Comparison of ENCODE assay signal across 21 mouse cellular contexts in genomic region chr1:75988496-75988895, GRCm38 (mm10).
DNase-seq lines count a peak whose midpoint lies in the region; ATAC-seq lines count a peak whose summit lies in the region.
"Had no signal": no experiment of that assay in that cellular context is flagged by ENCODE, and none has a peak within 500 bp of the region (broad histone marks: within the 10 kb centered on the region; RNA-seq: fewer than 3 reads in every experiment).

No protein-coding gene starts in this region.

- no peak for ATAC-seq in forebrain, embryonic 13.5 days
- ATAC-seq in embryonic facial prominence, embryonic 14.5 days (ENCODE audit: low read depth): no peak
- ATAC-seq in embryonic facial prominence, embryonic 15.5 days (ENCODE audit: insufficient number of reproducible peaks, low FRiP score, low TSS enrichment, low read depth): no peak
- ATAC-seq: forebrain, embryonic 14.5 days; forebrain, embryonic 16.5 days had no signal

- no peaks in the 10 kb centered on the region for H3K27me3 ChIP-seq in forebrain, embryonic 10.5 days (ENCODE audit: poor library complexity, severe bottlenecking)
- no peaks in the 10 kb centered on the region for H3K27me3 ChIP-seq in forebrain, embryonic 13.5 days
- H3K27me3 ChIP-seq in heart, embryonic 10.5 days (ENCODE audit: insufficient read depth, poor library complexity, severe bottlenecking): no peaks in the 10 kb centered on the region
- H3K27me3 ChIP-seq in embryonic facial prominence, embryonic 14.5 days (replicated peaks; ENCODE audit: control insufficient read depth, insufficient read depth, low read length): no peaks in the 10 kb centered on the region
- 0 out of 2 replicates have a peak, but pooled peaks cover 4% of the 10 kb centered on the region for H3K27me3 ChIP-seq in embryonic facial prominence, embryonic 15.5 days
- H3K27me3 ChIP-seq: embryonic facial prominence, embryonic 12.5 days had no signal

- WGBS in forebrain, embryonic 10.5 days: 82% methylated on average over 3 of the region's 3 CpGs
- 84% methylated on average over 3 of the region's 3 CpGs for WGBS in forebrain, embryonic 13.5 days
- 78% methylated on average over 3 of the region's 3 CpGs for WGBS in heart, embryonic 10.5 days
- WGBS in embryonic facial prominence, embryonic 14.5 days: 53% methylated on average over 3 of the region's 3 CpGs
- 42% methylated on average over 3 of the region's 3 CpGs for WGBS in embryonic facial prominence, embryonic 15.5 days

- H3K4me2 ChIP-seq in forebrain, embryonic 13.5 days: no peak overlapping the region
- H3K4me2 ChIP-seq in embryonic facial prominence, embryonic 14.5 days (ENCODE audit: low read depth, low read length): no peak overlapping the region
- H3K4me2 ChIP-seq in embryonic facial prominence, embryonic 15.5 days (replicated peaks): no peak overlapping the region
- H3K4me2 ChIP-seq: embryonic facial prominence, embryonic 12.5 days had no signal

- 0 out of 2 replicates have a peak overlapping the region, but pooled peaks have one; percentile 15 for H3K27ac ChIP-seq in forebrain, embryonic 10.5 days
- no peak overlapping the region for H3K27ac ChIP-seq in forebrain, embryonic 13.5 days
- no peak overlapping the region for H3K27ac ChIP-seq in heart, embryonic 10.5 days
- H3K27ac ChIP-seq in embryonic facial prominence, embryonic 14.5 days (replicated peaks; ENCODE audit: low read depth, low read length): no peak overlapping the region
- H3K27ac ChIP-seq in embryonic facial prominence, embryonic 15.5 days (replicated peaks): 0 out of 2 replicates have a peak overlapping the region, but pooled peaks have one; percentile 28
- H3K27ac ChIP-seq: embryonic facial prominence, embryonic 12.5 days had no signal

- no peak overlapping the region for H3K4me3 ChIP-seq in forebrain, embryonic 10.5 days
- no peak overlapping the region for H3K4me3 ChIP-seq in forebrain, embryonic 13.5 days
- no peak overlapping the region for H3K4me3 ChIP-seq in heart, embryonic 10.5 days
- H3K4me3 ChIP-seq in embryonic facial prominence, embryonic 14.5 days (ENCODE audit: low read depth, low read length): no peak overlapping the region
- no peak overlapping the region for H3K4me3 ChIP-seq in embryonic facial prominence, embryonic 15.5 days (replicated peaks)
- H3K4me3 ChIP-seq: embryonic facial prominence, embryonic 12.5 days; erythroblast, embryonic 14.5 days had no signal

- no peaks in the 10 kb centered on the region for H3K9me3 ChIP-seq in forebrain, embryonic 10.5 days
- H3K9me3 ChIP-seq in forebrain, embryonic 13.5 days (replicated peaks): no peaks in the 10 kb centered on the region
- H3K9me3 ChIP-seq in heart, embryonic 10.5 days: no peaks in the 10 kb centered on the region
- H3K9me3 ChIP-seq in embryonic facial prominence, embryonic 14.5 days (ENCODE audit: control insufficient read depth, low read length): no peaks in the 10 kb centered on the region
- H3K9me3 ChIP-seq in embryonic facial prominence, embryonic 15.5 days (replicated peaks): no peaks in the 10 kb centered on the region
- H3K9me3 ChIP-seq: embryonic facial prominence, embryonic 12.5 days had no signal

- H3K9ac ChIP-seq in forebrain, embryonic 13.5 days: no peak overlapping the region
- no peak overlapping the region for H3K9ac ChIP-seq in embryonic facial prominence, embryonic 14.5 days (ENCODE audit: low read depth, low read length)
- no peak overlapping the region for H3K9ac ChIP-seq in embryonic facial prominence, embryonic 15.5 days
- H3K9ac ChIP-seq: embryonic facial prominence, embryonic 12.5 days had no signal

- no peaks in the 10 kb centered on the region for H3K36me3 ChIP-seq in forebrain, embryonic 10.5 days (replicated peaks)
- no peaks in the 10 kb centered on the region for H3K36me3 ChIP-seq in forebrain, embryonic 13.5 days (ENCODE audit: poor library complexity, severe bottlenecking)
- H3K36me3 ChIP-seq in heart, embryonic 10.5 days: no peaks in the 10 kb centered on the region
- H3K36me3 ChIP-seq in embryonic facial prominence, embryonic 14.5 days (ENCODE audit: control insufficient read depth, insufficient read depth, low read length): no peaks in the 10 kb centered on the region
- no peaks in the 10 kb centered on the region for H3K36me3 ChIP-seq in embryonic facial prominence, embryonic 15.5 days
- H3K36me3 ChIP-seq: embryonic facial prominence, embryonic 12.5 days had no signal

- DNase-seq in forebrain, embryonic 10.5 days (ENCODE audit: extremely low spot score, low spot score): no peak
- DNase-seq in heart, embryonic 10.5 days (ENCODE audit: low spot score): peak; percentile 63
- no peak for DNase-seq in heart, adult 18-20 months
- DNase-seq in embryonic facial prominence, embryonic 14.5 days (ENCODE audit: low spot score): peak; percentile 44
- no peak for DNase-seq in layer of hippocampus, postnatal 14 days (ENCODE audit: low spot score in 2 of 2)
- DNase-seq: adrenal gland, adult 2 months; adrenal gland, postnatal 10 days; adrenal gland, postnatal 25 days; cerebellum, adult 11 months; cerebellum, adult 18-20 months; cerebellum, adult 8-10 months; cerebellum, adult 9-11 months; cerebellum, postnatal 14 days; cerebellum, postnatal 36 days; embryo, embryonic 11 days had no signal

- H3K4me1 ChIP-seq in forebrain, embryonic 10.5 days: 0 out of 2 replicates have a peak, but pooled peaks cover 6% of the 10 kb centered on the region
- H3K4me1 ChIP-seq in forebrain, embryonic 13.5 days: no peaks in the 10 kb centered on the region
- H3K4me1 ChIP-seq in heart, embryonic 10.5 days: 0 out of 2 replicates have a peak, but pooled peaks cover 3% of the 10 kb centered on the region
- H3K4me1 ChIP-seq in embryonic facial prominence, embryonic 14.5 days (ENCODE audit: control insufficient read depth, insufficient read depth, low read length): peaks cover 22% of the 10 kb centered on the region
- peaks cover 14% of the 10 kb centered on the region for H3K4me1 ChIP-seq in embryonic facial prominence, embryonic 15.5 days
- H3K4me1 ChIP-seq: embryonic facial prominence, embryonic 12.5 days had no signal

Comparison
In these comparisons a context has a peak if more than half of its experiments do, and no peak if none do; other contexts are left out.
1. DNase-seq: peak in heart, embryonic 10.5 days (single experiment) and embryonic facial prominence, embryonic 14.5 days (single experiment); none in forebrain, embryonic 10.5 days (single experiment), heart, adult 18-20 months (0 of 2) and layer of hippocampus, postnatal 14 days (0 of 2).
2. H3K27ac ChIP-seq: peak in forebrain, embryonic 10.5 days (single experiment) and embryonic facial prominence, embryonic 15.5 days (single experiment); none in forebrain, embryonic 13.5 days (single experiment), heart, embryonic 10.5 days (single experiment) and embryonic facial prominence, embryonic 14.5 days (single experiment).